Mouse (Mus musculus) sigmoid colon, adult 10 weeks (tissue): ENCODE measurements around the gene Ldlr. TPM values are rescaled to one million over a fixed set of nuclear protein-coding genes. Genes with fewer than 3 reads are reported as not detected.

Experiments
- polyA plus RNA-seq: library from polyadenylated mRNA; stranded (reverse); fragments of 350-450 nt; fragmentation: Illumina TruSeq; extraction: RNeasy Lipid Tissue Mini Kit (QIAGEN cat#74804); gene quantifications from one replicate; pipeline ENCODE4 v1.2.3, GENCODE M21; 2014; ENCODE audit warnings: low read depth, low replicate concordance

The Ldlr gene
- 38.0 TPM for polyA plus RNA-seq

DNA sequence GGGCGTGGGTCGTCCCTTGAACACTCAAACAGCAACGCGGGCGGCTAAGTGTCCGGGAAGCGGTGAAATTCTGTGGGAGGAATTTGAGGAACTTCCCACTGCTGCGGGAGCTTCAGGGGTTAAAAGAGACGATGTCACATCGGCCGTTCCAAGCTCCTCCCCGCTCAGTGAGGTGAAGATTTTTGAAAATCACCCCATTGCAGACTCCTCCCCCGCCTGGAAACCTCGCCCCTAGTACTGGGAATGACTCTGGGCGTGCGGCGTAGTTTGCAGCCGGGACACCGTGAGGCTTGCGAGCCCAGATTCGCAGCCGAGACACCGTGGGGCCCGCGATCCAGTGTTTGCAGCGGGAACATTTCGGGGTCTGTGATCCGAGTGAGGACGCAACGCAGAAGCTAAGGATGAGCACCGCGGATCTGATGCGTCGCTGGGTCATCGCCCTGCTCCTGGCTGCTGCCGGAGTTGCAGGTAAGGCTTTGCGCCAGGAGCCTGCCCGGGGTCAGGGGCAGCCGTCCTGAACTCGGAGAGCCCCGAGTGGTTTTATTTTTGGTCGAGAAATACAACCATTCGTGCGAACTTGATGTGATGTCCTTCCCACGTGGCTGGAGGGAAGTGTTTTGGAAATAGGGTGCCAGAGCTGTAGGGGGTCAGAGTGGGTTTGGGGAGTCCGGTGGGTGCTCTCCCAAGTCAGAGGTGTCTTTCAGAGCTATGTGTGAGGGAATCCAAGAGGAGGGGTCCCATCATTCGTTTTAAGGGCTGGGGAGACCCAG is at the start of gene Ldlr:
TSS of gene Ldlr (plus strand) at position 107 of the 770 bp plus-strand sequence.

DNA sequence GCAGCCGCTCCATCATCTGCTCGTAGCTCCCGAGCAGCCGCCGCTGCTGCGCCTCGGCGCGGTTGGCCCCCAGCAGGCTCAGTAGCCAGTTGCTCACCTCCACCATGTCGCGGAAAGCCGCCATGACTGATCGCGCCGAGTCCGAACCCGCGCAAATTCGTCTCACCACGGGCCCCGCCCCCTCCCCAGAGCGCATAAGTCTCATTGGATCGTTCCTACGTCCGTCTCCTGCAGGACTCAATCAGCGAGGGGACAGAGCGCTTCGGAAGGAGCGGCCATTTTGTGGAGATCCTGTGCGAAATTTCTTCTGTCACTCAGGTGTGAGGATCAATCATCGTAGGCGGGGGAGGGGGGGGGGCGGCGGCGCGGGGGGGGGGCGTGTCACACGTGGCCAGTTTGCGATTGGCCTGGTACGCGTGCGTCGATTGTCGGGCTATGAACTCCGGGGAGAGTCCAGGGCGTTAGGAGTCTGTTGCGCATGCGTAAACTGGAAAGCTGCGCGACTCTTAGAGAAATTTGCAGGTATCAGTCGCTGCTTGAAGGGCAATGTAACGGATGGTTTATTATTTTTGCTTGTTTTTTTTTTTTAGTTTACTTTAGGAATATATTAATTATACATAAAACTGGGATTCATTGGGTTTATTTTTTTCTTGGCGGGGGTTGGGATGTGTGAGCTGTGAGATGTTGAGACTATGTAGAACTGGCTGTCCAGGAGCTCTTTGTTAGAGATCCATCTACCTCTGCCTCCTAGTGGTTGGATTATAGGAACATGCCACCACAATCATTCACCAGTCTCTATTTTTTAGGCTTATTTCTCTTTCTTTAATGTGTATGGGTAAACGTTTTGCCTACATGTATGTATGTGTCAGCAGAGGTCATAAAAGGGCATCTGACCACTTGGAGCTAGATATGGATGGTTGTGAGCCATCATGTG is 37.1 kb downstream of the Ldlr start, which contains the start of gene Spc24:
TSS of gene Spc24 (minus strand) at position 149 of the 934 bp plus-strand sequence.

DNA sequence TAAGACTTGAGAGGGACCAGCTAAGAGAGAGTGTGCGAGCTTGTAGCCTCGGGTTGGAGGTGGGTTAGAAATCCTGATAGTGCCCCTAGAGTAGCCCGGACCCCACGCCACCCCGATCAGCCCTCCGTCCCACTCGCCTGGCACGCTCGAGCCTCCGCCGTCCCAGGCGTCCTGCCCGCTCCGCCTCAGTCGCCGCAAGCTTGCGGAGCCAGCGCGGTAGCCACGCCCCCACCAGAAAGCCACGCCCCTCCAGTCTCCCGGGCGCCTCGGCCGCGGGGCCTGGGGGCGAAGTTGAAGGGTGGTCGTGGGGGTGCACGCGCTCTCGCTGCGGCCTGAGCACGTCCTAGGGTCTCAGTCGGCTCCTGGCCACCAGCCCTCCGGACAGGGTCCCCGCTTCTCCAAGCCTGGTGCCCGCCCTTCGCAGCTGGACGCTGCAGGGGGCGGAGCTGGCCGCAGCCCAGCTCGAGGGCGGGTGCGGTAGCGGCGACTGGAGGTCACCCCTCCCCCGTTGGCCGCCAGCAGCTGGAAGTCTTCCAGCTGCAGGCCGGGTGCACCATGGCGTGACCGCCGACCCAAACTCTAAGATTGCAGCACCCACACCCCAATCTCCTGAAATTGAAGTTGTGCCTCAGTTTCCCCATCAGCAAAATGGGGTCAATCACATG is 75.2 kb downstream of the Ldlr start, which contains the start of gene Kank2:
TSS of gene Kank2 (minus strand) at position 400 of the 665 bp plus-strand sequence.

Other genes starting within 250 kb of the Ldlr start
- gene Tmed1, start 213.2 kb upstream of the Ldlr start, polyA plus RNA-seq, result 0.63 TPM
- 2.5 TPM for gene AB124611, start 197.3 kb upstream of the Ldlr start, polyA plus RNA-seq
- 2.7 TPM for gene Carm1, start 176.6 kb upstream of the Ldlr start, polyA plus RNA-seq
- gene Timm29, start 130.8 kb upstream of the Ldlr start, polyA plus RNA-seq, result 25.3 TPM
- gene Yipf2, start 130.7 kb upstream of the Ldlr start, polyA plus RNA-seq, result 7.5 TPM
- gene Smarca4, start 107.3 kb upstream of the Ldlr start, polyA plus RNA-seq, result 4.4 TPM
- 4.2 TPM for gene Spc24, start 36.8 kb downstream of the Ldlr start, polyA plus RNA-seq
- 10.4 TPM for gene Kank2, start 75.3 kb downstream of the Ldlr start, polyA plus RNA-seq
- not detected for gene Angptl8, start 112.0 kb downstream of the Ldlr start, polyA plus RNA-seq
- 5.7 TPM for gene Dock6, start 129.2 kb downstream of the Ldlr start, polyA plus RNA-seq
- gene Rab3d, start 194.7 kb downstream of the Ldlr start, polyA plus RNA-seq, result 24.2 TPM
- 0.91 TPM for gene Ccdc159, start 204.0 kb downstream of the Ldlr start, polyA plus RNA-seq
- 1.8 TPM for gene Tmem205, start 204.1 kb downstream of the Ldlr start, polyA plus RNA-seq
- 0.32 TPM for gene Plppr2, start 213.6 kb downstream of the Ldlr start, polyA plus RNA-seq
- gene Swsap1, start 232.3 kb downstream of the Ldlr start, polyA plus RNA-seq, result 4.6 TPM
- not detected for gene Epor, start 240.0 kb downstream of the Ldlr start, polyA plus RNA-seq